Mouse (Mus musculus): ENCODE results near the gene Gm37240.
"Not testable (repeated sequence)": the region's sequence is repeated elsewhere in the genome, so short reads cannot be mapped to it uniquely, and the experiment has no call there.

Gene Gm37240

GRCm38 (mm10) chr3:85887239-85887827 is at the start of gene Gm37240, which contains the start of gene Glt28d2:
TSS of gene Gm37240 (minus strand) at chr3:85887518.
TSS of gene Glt28d2 (minus strand) at chr3:85887516.
- DNase-seq (ENCODE audit: inconsistent ontology term) = peak; percentile 94

- no peak for DNase-seq (ENCODE audit: inconsistent ontology term)
These were observed 46.3 kb upstream of the Gm37240 start for GRCm38 (mm10) chr3:85933586-85933985.

GRCm38 (mm10) chr3:85931859-85932258 is 44.5 kb upstream of the Gm37240 start:
- DNase-seq (ENCODE audit: inconsistent ontology term) = no peak

GRCm38 (mm10) chr3:85930671-85931255 is 43.4 kb upstream of the Gm37240 start:
- peak; percentile 78 for DNase-seq (ENCODE audit: inconsistent ontology term)

GRCm38 (mm10) chr3:85929711-85930110 is 42.4 kb upstream of the Gm37240 start:
- peak; percentile 44 for DNase-seq (ENCODE audit: inconsistent ontology term)

- peak; percentile 87 for DNase-seq (ENCODE audit: inconsistent ontology term)
These were observed 40.9 kb upstream of the Gm37240 start for GRCm38 (mm10) chr3:85928140-85928611.

- no peak for DNase-seq (ENCODE audit: inconsistent ontology term)
These were observed 40.0 kb upstream of the Gm37240 start for GRCm38 (mm10) chr3:85927296-85927695.

- peak; percentile 96 for DNase-seq (ENCODE audit: inconsistent ontology term)
These were observed 36.9 kb upstream of the Gm37240 start for GRCm38 (mm10) chr3:85923954-85924945.

- no peak for DNase-seq (ENCODE audit: inconsistent ontology term)
These were observed 36.0 kb upstream of the Gm37240 start for GRCm38 (mm10) chr3:85923343-85923742.

- peak; percentile 11 for DNase-seq (ENCODE audit: inconsistent ontology term)
These were observed 35.0 kb upstream of the Gm37240 start for GRCm38 (mm10) chr3:85922331-85922730.

GRCm38 (mm10) chr3:85920671-85921070 is 33.4 kb upstream of the Gm37240 start:
- not testable (repeated sequence) for DNase-seq (ENCODE audit: inconsistent ontology term)

GRCm38 (mm10) chr3:85917600-85917999 is 30.3 kb upstream of the Gm37240 start:
- peak; percentile 10 for DNase-seq (ENCODE audit: inconsistent ontology term)

GRCm38 (mm10) chr3:85914806-85915205 is 27.5 kb upstream of the Gm37240 start:
- no peak for DNase-seq (ENCODE audit: inconsistent ontology term)

GRCm38 (mm10) chr3:85907136-85907535 is 19.8 kb upstream of the Gm37240 start:
- no peak for DNase-seq (ENCODE audit: inconsistent ontology term)

- no peak for DNase-seq (ENCODE audit: inconsistent ontology term)
These were observed 17.1 kb upstream of the Gm37240 start for GRCm38 (mm10) chr3:85904371-85904770.

- no peak for DNase-seq (ENCODE audit: inconsistent ontology term)
These were observed 7.7 kb upstream of the Gm37240 start for GRCm38 (mm10) chr3:85895020-85895419.

GRCm38 (mm10) chr3:85891571-85891970 is 4.3 kb upstream of the Gm37240 start:
- peak; percentile 48 for DNase-seq (ENCODE audit: inconsistent ontology term)

- peak; percentile 16 for DNase-seq (ENCODE audit: inconsistent ontology term)
These were observed 928 bp upstream of the Gm37240 start for GRCm38 (mm10) chr3:85888221-85888671.

- peak; percentile 49 for DNase-seq (ENCODE audit: inconsistent ontology term)
These were observed 581 bp downstream of the Gm37240 start for GRCm38 (mm10) chr3:85886636-85887238.

- DNase-seq (ENCODE audit: inconsistent ontology term) = no peak
These were observed 1.4 kb downstream of the Gm37240 start for GRCm38 (mm10) chr3:85885906-85886305.

GRCm38 (mm10) chr3:85880687-85881086 is 6.6 kb downstream of the Gm37240 start:
- peak; percentile 84 for DNase-seq (ENCODE audit: inconsistent ontology term)

GRCm38 (mm10) chr3:85880068-85880467 is 7.2 kb downstream of the Gm37240 start:
- DNase-seq (ENCODE audit: inconsistent ontology term) = no peak

All from Muller cell, postnatal 12 days (primary cell).